ENCODE assay signal across 8 mouse cellular contexts in the genomic region with DNA sequence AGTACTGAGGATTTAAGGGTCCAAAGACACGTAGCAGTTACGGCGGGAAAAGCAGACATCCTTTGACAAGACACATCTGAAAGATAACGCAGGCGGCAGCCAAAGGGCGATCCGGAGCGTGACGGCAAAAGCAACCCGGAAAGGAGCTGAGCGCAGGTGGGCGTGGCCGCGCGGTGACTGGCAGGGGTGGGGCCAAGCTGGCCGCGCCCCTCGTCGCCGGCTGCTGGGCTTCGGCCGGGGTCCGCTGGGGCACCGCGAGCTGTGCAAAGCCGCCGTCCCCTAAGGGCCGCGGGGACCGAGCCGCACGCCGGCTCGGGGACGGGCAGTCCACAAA. TPM values are rescaled to one million over a fixed set of nuclear protein-coding genes. Genes with fewer than 3 reads are reported as not detected.
DNase-seq lines count a peak whose midpoint lies in the region; ATAC-seq and TF ChIP-seq lines count a peak whose summit lies in the region.

Gene Lrp10, plus strand, starts transcription at position 179 of the 334 bp plus-strand sequence.

- H3K36me3 ChIP-seq in ES-E14 (ENCODE audit: control insufficient read depth, insufficient read depth, low read length, poor library complexity, severe bottlenecking) = peaks cover 14% of the 10 kb centered on the region
- peaks cover 16% of the 10 kb centered on the region for H3K36me3 ChIP-seq in forebrain, postnatal 0 days (ENCODE audit: insufficient read depth)
- peaks cover 10% of the 10 kb centered on the region; the same call in 1 of the 2 replicates for H3K36me3 ChIP-seq in neural tube, embryonic 15.5 days

- DNase-seq in ES-E14 (ENCODE audit: low read depth, low spot score) = peak; percentile 79
- peak; percentile 91 to 93 for DNase-seq in cerebellum, adult 18-20 months
- DNase-seq in forebrain, postnatal 0 days = peak; percentile 85
- peak; percentile 90 to 92 for DNase-seq in heart, postnatal 36 days
- peak; percentile 82 to 86 for DNase-seq in layer of hippocampus, adult 2 months (ENCODE audit: low spot score in 2 of 2)
- DNase-seq in lung, adult 2 months = peak; percentile 92
- peak; percentile 87 for DNase-seq in testis, postnatal 14 days (ENCODE audit: low spot score)

- H3K27ac ChIP-seq in ES-E14 (ENCODE audit: insufficient read depth, low read depth, low read length, poor library complexity, severe bottlenecking) = peak within 1 kb of the TSS; percentile 54
- H3K27ac ChIP-seq in forebrain, postnatal 0 days (ENCODE audit: low read depth, low read length) = peak within 1 kb of the TSS; percentile 67
- H3K27ac ChIP-seq in layer of hippocampus, adult 2 months = peak within 1 kb of the TSS; percentile 87
- peak within 1 kb of the TSS; percentile 75 for H3K27ac ChIP-seq in neural tube, embryonic 15.5 days (replicated peaks)

- H3K27me3 ChIP-seq in forebrain, postnatal 0 days (ENCODE audit: insufficient read depth, low read length) = no peaks in the 10 kb centered on the region
- H3K27me3 ChIP-seq in neural tube, embryonic 15.5 days (replicated peaks) = no peaks in the 10 kb centered on the region

- intact Hi-C loops in heart, postnatal 36 days (cut with DNase I) = loop anchor here (2.0 to 5.0 kb wide), 2 partner anchors 53 to 102 kb away; partner anchors contain the start of genes Oxa1l and Prmt5

- TF ChIP-seq POLR2A in lung, adult 2 months (IDR thresholded peaks at IDR 0.05; ENCODE audit: borderline replicate concordance, extremely low read depth, low read depth, low read length) = peak; percentile 69; the same call in 1 of the 2 replicates

- no peaks in the 10 kb centered on the region for H3K9me3 ChIP-seq in ES-E14 (ENCODE audit: control insufficient read depth, insufficient read depth, low read depth, low read length)
- H3K9me3 ChIP-seq in forebrain, postnatal 0 days (ENCODE audit: low read length) = no peaks in the 10 kb centered on the region
- no peaks in the 10 kb centered on the region for H3K9me3 ChIP-seq in neural tube, embryonic 15.5 days (replicated peaks)

- in situ Hi-C loops in ES-E14 (cut with MboI; ENCODE audit: low sequenced_read_pairs in 2 of 2, unreplicated experiment in 2 of 2) = loop anchor here in 1 of 2 experiments (25.0 kb wide), 1 partner anchor 402 kb away; no protein-coding TSS in a partner anchor

- under 1% methylated on average over 34 of the region's 35 CpGs for WGBS in forebrain, postnatal 0 days
- under 1% methylated on average over 35 of the region's 35 CpGs for WGBS in lung, adult 2 months
- 0% methylated on average over 32 of the region's 35 CpGs for whole genome bisulfite sequencing in neural tube, embryonic 15.5 days

- peak within 1 kb of the TSS; percentile 91 for H3K4me2 ChIP-seq in forebrain, postnatal 0 days (ENCODE audit: low read depth)
- H3K4me2 ChIP-seq in neural tube, embryonic 15.5 days = peak within 1 kb of the TSS; percentile 89

- H3K4me1 ChIP-seq in ES-E14 (ENCODE audit: control insufficient read depth in 2 of 2, insufficient read depth in 2 of 2, low read length in 2 of 2, poor library complexity in 1 of 2) = no peaks in the 10 kb centered on the region; a peak in 1 of 4 replicates
- H3K4me1 ChIP-seq in forebrain, postnatal 0 days (ENCODE audit: insufficient read depth) = no peaks in the 10 kb centered on the region
- peaks cover 4% of the 10 kb centered on the region for H3K4me1 ChIP-seq in lung, adult 2 months (ENCODE audit: control insufficient read depth, insufficient read depth, low read length)
- H3K4me1 ChIP-seq in neural tube, embryonic 15.5 days = peaks cover 16% of the 10 kb centered on the region

- no peak for TF ChIP-seq CTCF in forebrain, postnatal 0 days (IDR thresholded peaks at IDR 0.05; ENCODE audit: low read depth)
- no peak for TF ChIP-seq CTCF in layer of hippocampus, adult 2 months (conservative IDR thresholded peaks at IDR 0.05)
- no peak for TF ChIP-seq CTCF in lung, adult 2 months (IDR thresholded peaks at IDR 0.05; ENCODE audit: insufficient read depth, low read length)

- peak; percentile 91 for ATAC-seq in forebrain, postnatal 0 days
- ATAC-seq in neural tube, embryonic 15.5 days (ENCODE audit: low FRiP score) = peak; percentile 92

- H3K9ac ChIP-seq in ES-E14 (ENCODE audit: insufficient read depth, low read depth, low read length, poor library complexity, severe bottlenecking) = peak within 1 kb of the TSS; percentile 72
- peak within 1 kb of the TSS; percentile 81 for H3K9ac ChIP-seq in forebrain, postnatal 0 days
- peak within 1 kb of the TSS; percentile 78 for H3K9ac ChIP-seq in neural tube, embryonic 15.5 days (replicated peaks)

- peak within 1 kb of the TSS; percentile 87 to 94 for H3K4me3 ChIP-seq in ES-E14 (ENCODE audit: insufficient read depth in 1 of 2, low read depth in 1 of 2, low read length in 2 of 2, poor library complexity in 1 of 2, severe bottlenecking in 1 of 2)
- peak within 1 kb of the TSS; percentile 83 for H3K4me3 ChIP-seq in forebrain, postnatal 0 days (ENCODE audit: low read depth, low read length)
- H3K4me3 ChIP-seq in layer of hippocampus, adult 2 months = peak within 1 kb of the TSS; percentile 92
- H3K4me3 ChIP-seq in lung, adult 2 months (replicated peaks; ENCODE audit: extremely low read depth, low read depth, low read length) = peak within 1 kb of the TSS; percentile 90
- H3K4me3 ChIP-seq in neural tube, embryonic 15.5 days (replicated peaks) = peak within 1 kb of the TSS; percentile 79

TF ChIP-seq in ES-E14, 5 proteins besides CTCF, POLR2A, EP300 and RAD21:
- TF ChIP-seq HCFC1 (IDR thresholded peaks at IDR 0.05; ENCODE audit: borderline replicate concordance, insufficient read depth, low read length) (0 out of 2 replicates have a peak, but pooled peaks have one; percentile 33), ZC3H11A (IDR thresholded peaks at IDR 0.05; ENCODE audit: borderline replicate concordance, low read depth, low read length) (no peak)

RNA-seq across cellular contexts. Expression of gene Lrp10, which starts in this region (rescaled TPM):
- 20.8 and 48.1 TPM in 2 replicates for total RNA-seq in ES-E14 (2012; rRNA removed)
- 39.6 and 45.8 TPM in 2 replicates for total RNA-seq in forebrain, postnatal 0 days (2014; rRNA removed)
- polyA plus RNA-seq in forebrain, postnatal 0 days (2015; fragmentation: Nextera tagmentation; extraction: Ambion mirVana) = 38.0 and 38.5 TPM in 2 replicates
- total RNA-seq in heart, postnatal 36 days (2021) = 10 to 100 TPM; 55.5 to 57.6 TPM
- total RNA-seq in layer of hippocampus, adult 2 months (2021) = 10 to 100 TPM; 28.5 to 30.3 TPM
- 184 and 199 TPM in 2 replicates for polyA plus RNA-seq in lung, adult 2 months (2012; rRNA removed)
- 31.8 and 33.7 TPM in 2 replicates for polyA plus RNA-seq in neural tube, embryonic 15.5 days (2015; fragmentation: Nextera tagmentation; extraction: Ambion mirVana)

Comparison
In these comparisons a context has a peak if more than half of its experiments do, and no peak if none do; other contexts are left out.
1. Peak in every context shown above with its lines: DNase-seq, ATAC-seq, H3K4me3 ChIP-seq and H3K27ac ChIP-seq.